Mouse (Mus musculus): ENCODE results near the gene Hcn4.

DNA sequence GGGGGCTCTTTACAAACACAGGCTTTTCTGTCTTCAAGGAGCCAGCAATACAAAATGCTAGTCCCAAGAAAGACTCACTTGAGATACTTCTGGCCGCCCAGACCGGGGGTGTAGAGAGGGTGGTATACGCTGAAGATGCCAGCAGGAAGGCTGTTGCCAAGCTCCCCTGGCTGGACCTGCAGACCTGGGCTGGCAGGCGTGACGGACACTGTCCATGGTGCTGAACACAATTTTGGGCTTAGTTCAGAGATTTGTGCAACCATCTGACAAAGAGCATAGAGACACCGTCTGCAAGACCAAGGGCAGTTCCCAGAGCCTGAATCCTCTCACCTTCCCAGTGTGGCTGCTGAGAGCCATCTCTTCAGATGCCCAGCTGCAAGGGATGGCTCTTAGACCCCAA lies 18.4 kb downstream of the Hcn4 start:
- TF ChIP-seq CTCF (IDR thresholded peaks at IDR 0.05; ENCODE audit: insufficient read depth, low read length), result no peak
- no peak for TF ChIP-seq POLR2A (IDR thresholded peaks at IDR 0.05; ENCODE audit: borderline replicate concordance, extremely low read depth, low read depth, low read length)
